Mouse (Mus musculus) midbrain, embryonic 11.5 days (tissue): ENCODE results near the gene Pde4b. TPM values are rescaled to one million over a fixed set of nuclear protein-coding genes. Genes with fewer than 3 reads are reported as not detected.
"Not testable (repeated sequence)": the region's sequence is repeated elsewhere in the genome, so short reads cannot be mapped to it uniquely, and the experiment has no call there.

Source experiments
- ATAC-seq: fragments of 200-750 bp; cut with Nextera tagmentation; 2 replicates; pipeline ENCODE4 v1.8.0; 2017; ENCODE audit warnings: moderate TSS enrichment, moderate library complexity; ENCODE audit not compliant: low FRiP score
- DNase-seq: peaks from one replicate; pipeline ENCODE4 v3.0.0; 2015; ENCODE audit warnings: low spot score; ENCODE audit errors: missing footprints
- H3K27ac ChIP-seq: fragments of 300-500 bp; sonication (generic); 2 replicates; pipeline ENCODE4 v1.5.1; 2014; ENCODE audit warnings: low read depth, low read length
- H3K27me3 ChIP-seq: fragments of 300-500 bp; sonication (generic); 2 replicates; pipeline ENCODE4 v1.6.1; 2014; ENCODE audit warnings: mild to moderate bottlenecking, low read length, moderate library complexity, mixed read lengths; ENCODE audit not compliant: control insufficient read depth, insufficient read depth
- H3K36me3 ChIP-seq: fragments of 300-500 bp; sonication (generic); 2 replicates; pipeline ENCODE4 v1.6.1; 2014; ENCODE audit warnings: mild to moderate bottlenecking, low read length, moderate library complexity, mixed read lengths; ENCODE audit not compliant: control insufficient read depth, insufficient read depth
- H3K4me1 ChIP-seq: fragments of 300-500 bp; sonication (generic); 2 replicates; pipeline ENCODE4 v1.6.1; 2014; ENCODE audit warnings: low read length; ENCODE audit not compliant: control insufficient read depth, insufficient read depth
- H3K4me2 ChIP-seq: fragments of 300-500 bp; sonication (generic); 2 replicates; pipeline ENCODE4 v1.6.1; 2014; ENCODE audit warnings: mild to moderate bottlenecking, moderate library complexity
- H3K4me3 ChIP-seq: fragments of 300-500 bp; sonication (generic); 2 replicates; pipeline ENCODE4 v1.5.1; 2014; ENCODE audit warnings: low read depth, low read length
- H3K9ac ChIP-seq: fragments of 300-500 bp; sonication (generic); 2 replicates; pipeline ENCODE4 v1.6.1; 2014; ENCODE audit warnings: low read length
- H3K9me3 ChIP-seq: fragments of 300-500 bp; sonication (generic); 2 replicates; pipeline ENCODE4 v1.6.1; 2016; ENCODE audit warnings: low read length; ENCODE audit not compliant: control insufficient read depth
- WGBS: fragments of 180-500 bp; shearing (Covaris S2); extraction: QIAGEN DNeasy Blood & Tissue Kit; methylation state at CpG from one replicate; pipeline ENCODE4 v1.1.7; 2014; 5-methylcytosine and 5-hydroxymethylcytosine counted together
- polyA plus RNA-seq: library from polyadenylated mRNA; unstranded; fragments of >200 nt; fragmentation: Nextera tagmentation; extraction: Ambion mirVana; gene quantifications from 2 replicates; pipeline ENCODE4 v1.2.1, GENCODE M21; 2014

Pde4b gene
- polyA plus RNA-seq, 1 experiment from 2014 or later, result 7.5 TPM

GRCm38 (mm10) chr4:102494203-102494602 is 406.9 kb downstream of the Pde4b start:
- not testable (repeated sequence) for H3K27ac ChIP-seq, DNase-seq, H3K4me2 ChIP-seq, H3K9ac ChIP-seq, H3K27me3 ChIP-seq, H3K9me3 ChIP-seq, H3K4me1 ChIP-seq, H3K36me3 ChIP-seq, H3K4me3 ChIP-seq
- WGBS, result 93% methylated on average over 10 of the region's 10 CpGs
- peak; percentile 83 for ATAC-seq

DNA sequence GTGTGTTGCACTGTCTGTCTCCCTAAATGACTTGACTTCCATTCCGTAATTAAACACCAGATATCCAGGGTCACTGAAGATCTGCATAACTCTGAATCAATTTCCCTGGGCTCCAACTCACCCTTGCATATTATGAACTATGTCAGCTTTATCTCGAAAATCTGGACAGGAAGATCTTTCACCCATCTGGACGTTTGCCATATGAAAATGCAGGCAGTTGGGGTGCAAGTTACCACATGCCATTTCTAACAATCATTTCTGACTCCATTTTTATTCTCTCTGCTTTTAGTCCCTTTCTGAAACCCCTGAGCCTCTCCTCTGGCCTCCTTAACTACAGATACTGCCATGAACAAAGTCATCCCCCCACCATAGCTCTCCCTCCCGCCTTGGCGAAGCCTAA is 407.7 kb downstream of the Pde4b start:
- H3K4me1 ChIP-seq, result no peaks in the 10 kb centered on the region; the same call in 1 of the 2 replicates
- no peak overlapping the region for H3K27ac ChIP-seq
- H3K4me3 ChIP-seq, result no peak overlapping the region
- H3K4me2 ChIP-seq, result no peak overlapping the region
- H3K9me3 ChIP-seq, result no peaks in the 10 kb centered on the region
- ATAC-seq, result no peak
- H3K36me3 ChIP-seq, result no peaks in the 10 kb centered on the region
- no peaks in the 10 kb centered on the region for H3K27me3 ChIP-seq
- no peak overlapping the region for H3K9ac ChIP-seq
- 81% methylated on average over 5 of the region's 5 CpGs for WGBS
- no peak for DNase-seq

DNA sequence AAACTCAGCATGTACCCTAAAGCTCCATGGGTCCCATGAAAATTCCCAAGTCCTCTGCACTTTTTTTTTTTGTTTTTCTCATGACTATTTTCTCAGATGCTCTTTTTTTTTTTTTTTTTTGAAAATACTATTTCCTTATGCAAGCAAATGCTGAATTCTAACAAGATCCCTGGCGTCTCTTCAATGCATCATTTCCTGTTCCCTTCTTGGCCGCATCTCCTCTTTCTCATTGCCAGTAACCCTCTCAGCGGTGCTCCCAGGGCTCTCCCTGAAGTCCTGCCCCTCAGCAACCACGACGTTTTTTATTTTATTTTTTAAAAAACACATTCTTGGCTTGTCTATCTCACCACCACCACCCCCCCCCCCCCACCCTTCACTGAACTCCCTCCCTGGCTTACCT is 408.1 kb downstream of the Pde4b start:
- WGBS, result 83% methylated on average over 5 of the region's 5 CpGs
- H3K36me3 ChIP-seq, result no peaks in the 10 kb centered on the region
- DNase-seq (no peak), ATAC-seq (no peak)
- no peak overlapping the region for H3K4me2 ChIP-seq
- no peak overlapping the region for H3K9ac ChIP-seq
- H3K9me3 ChIP-seq, result no peaks in the 10 kb centered on the region
- no peaks in the 10 kb centered on the region; the same call in 1 of the 2 replicates for H3K4me1 ChIP-seq
- no peak overlapping the region for H3K27ac ChIP-seq
- H3K27me3 ChIP-seq, result no peaks in the 10 kb centered on the region
- H3K4me3 ChIP-seq, result no peak overlapping the region

GRCm38 (mm10) chr4:102496269-102497177 is 409.2 kb downstream of the Pde4b start:
- Histone ChIP-seq H3K4me3 (no peak overlapping the region), H3K9me3 (no peaks in the 10 kb centered on the region), H3K9ac (no peak overlapping the region), H3K36me3 (no peaks in the 10 kb centered on the region), H3K27me3 (no peaks in the 10 kb centered on the region), H3K27ac (no peak overlapping the region), H3K4me2 (no peak overlapping the region), H3K4me1 (no peaks in the 10 kb centered on the region; the same call in 1 of the 2 replicates)
- no peak for ATAC-seq
- WGBS, result 90% methylated on average over 20 of the region's 20 CpGs
- DNase-seq, result no peak

- Histone ChIP-seq H3K36me3 (no peaks in the 10 kb centered on the region), H3K4me3 (no peak overlapping the region), H3K9me3 (no peaks in the 10 kb centered on the region), H3K9ac (no peak overlapping the region), H3K4me1 (no peaks in the 10 kb centered on the region; the same call in 1 of the 2 replicates), H3K27me3 (no peaks in the 10 kb centered on the region), H3K4me2 (no peak overlapping the region), H3K27ac (no peak overlapping the region)
- WGBS, result 90% methylated on average over 3 of the region's 3 CpGs
- DNase-seq (no peak), ATAC-seq (no peak)
These were observed 409.9 kb downstream of the Pde4b start for GRCm38 (mm10) chr4:102497221-102497620.

DNA sequence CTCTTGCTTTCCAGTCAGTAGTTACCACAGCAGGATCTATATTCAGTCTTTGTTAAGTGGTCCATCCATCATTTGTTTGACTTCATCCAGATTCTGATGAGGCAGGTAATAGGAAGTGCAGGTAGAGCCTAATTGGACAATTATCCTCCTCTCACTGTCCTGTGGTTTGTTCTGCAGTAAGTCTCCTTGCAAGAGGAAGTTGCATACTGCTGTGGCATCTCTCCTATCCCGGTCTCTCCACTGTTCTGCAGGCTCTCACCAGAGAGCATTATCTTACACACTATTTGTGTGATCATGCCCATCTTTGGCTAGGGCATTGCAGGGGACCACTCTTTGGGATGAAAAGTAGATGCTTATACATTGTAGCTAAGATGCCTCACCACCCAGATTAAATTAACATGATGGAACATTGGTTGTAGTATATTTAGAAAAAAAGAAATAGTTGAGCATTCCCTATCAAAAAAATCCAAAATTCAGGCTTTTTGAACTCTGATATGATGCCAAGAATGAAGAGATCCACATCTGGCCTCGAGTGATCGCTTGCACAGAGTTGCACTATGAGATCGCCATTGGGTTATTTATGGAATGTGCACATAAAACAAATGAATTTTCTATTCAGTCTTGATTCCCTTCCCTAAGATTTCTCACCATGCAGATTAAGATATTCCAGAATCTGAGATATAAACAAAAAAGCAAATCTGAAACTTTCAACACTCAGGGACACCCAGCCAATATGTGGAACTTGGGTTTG is 411.0 kb downstream of the Pde4b start:
- ATAC-seq (no peak), DNase-seq (no peak)
- no peaks in the 10 kb centered on the region for H3K4me1 ChIP-seq
- H3K9me3 ChIP-seq, result no peaks in the 10 kb centered on the region
- no peak overlapping the region for H3K27ac ChIP-seq
- no peak overlapping the region for H3K4me2 ChIP-seq
- 93% methylated on average over 4 of the region's 4 CpGs for WGBS
- no peak overlapping the region for H3K4me3 ChIP-seq
- H3K27me3 ChIP-seq, result no peaks in the 10 kb centered on the region
- H3K9ac ChIP-seq, result no peak overlapping the region
- no peaks in the 10 kb centered on the region for H3K36me3 ChIP-seq

- no peak overlapping the region for H3K9ac ChIP-seq
- no peaks in the 10 kb centered on the region for H3K36me3 ChIP-seq
- H3K4me1 ChIP-seq, result no peaks in the 10 kb centered on the region
- no peak for ATAC-seq
- H3K27me3 ChIP-seq, result no peaks in the 10 kb centered on the region
- DNase-seq, result no peak
- H3K4me2 ChIP-seq, result no peak overlapping the region
- H3K27ac ChIP-seq, result no peak overlapping the region
- no peaks in the 10 kb centered on the region for H3K9me3 ChIP-seq
- H3K4me3 ChIP-seq, result no peak overlapping the region
- WGBS, result 84% methylated on average over 1 of the region's 1 CpGs
These were observed 411.6 kb downstream of the Pde4b start for GRCm38 (mm10) chr4:102498920-102499316.

DNA sequence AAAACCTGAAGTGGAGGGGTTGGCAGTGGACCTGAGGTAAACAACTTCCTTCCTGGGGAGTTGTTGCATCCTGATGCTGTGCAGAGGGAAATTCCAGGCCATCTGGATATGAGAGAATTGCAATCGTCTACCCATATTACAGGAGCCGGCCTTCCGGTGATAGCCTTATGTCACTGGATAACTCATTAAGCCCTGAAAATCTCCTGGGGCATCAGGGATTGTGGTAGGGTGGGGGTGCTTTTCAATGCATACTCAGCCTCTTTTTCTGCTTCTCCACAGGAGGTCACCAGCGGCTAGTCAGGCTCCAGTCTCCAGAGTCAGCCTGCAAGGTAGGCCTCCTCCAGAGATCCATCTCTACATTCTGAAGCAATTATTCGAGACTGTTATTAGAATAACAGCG is 418.4 kb downstream of the Pde4b start:
- Histone ChIP-seq H3K9ac (no peak overlapping the region), H3K36me3 (no peaks in the 10 kb centered on the region), H3K27me3 (no peaks in the 10 kb centered on the region), H3K4me3 (no peak overlapping the region), H3K27ac (no peak overlapping the region), H3K4me2 (no peak overlapping the region), H3K4me1 (0 out of 2 replicates have a peak, but pooled peaks cover under 1% of the 10 kb centered on the region), H3K9me3 (no peaks in the 10 kb centered on the region)
- DNase-seq, result no peak
- no peak for ATAC-seq
- whole genome bisulfite sequencing, result 47% methylated on average over 6 of the region's 6 CpGs
